Mouse (Mus musculus) left cerebral cortex, postnatal 10 days (tissue): ENCODE results near the gene Gpr87. TPM values are rescaled to one million over a fixed set of nuclear protein-coding genes. Genes with fewer than 3 reads are reported as not detected.
A peak's percentile ranks its signal among the peaks of the same experiment; 100 is the strongest.
"Not testable (repeated sequence)": the region's sequence is repeated elsewhere in the genome, so short reads cannot be mapped to it uniquely, and the experiment has no call there.

Source experiments
- DNase-seq, 2 experiments: peaks; one replicate each; pipeline ENCODE4 v3.0.0; 2021 to 2022; ENCODE audit warnings: low spot score in 2 of 2, mixed read lengths in 1 of 2; ENCODE audit errors: extremely low spot score in 1 of 2
- intact Hi-C: fragments of 180-260 bp; cut with DNase I; formaldehyde crosslinking; loops from one replicate; pipeline ENCODE4 v1.15.1; 2025
- total RNA-seq, 2 experiments: library from RNA; stranded (reverse); gene quantifications; 2 replicates each; pipeline ENCODE4 v1.2.3; 2021

Gene Gpr87
- total RNA-seq, 2 experiments from 2014 or later: not detected

GRCm38 (mm10) chr3:59149646-59150045 lies 45.3 kb downstream of the Gpr87 start:
- intact Hi-C loops: no loop called here
- DNase-seq: no peak

DNA sequence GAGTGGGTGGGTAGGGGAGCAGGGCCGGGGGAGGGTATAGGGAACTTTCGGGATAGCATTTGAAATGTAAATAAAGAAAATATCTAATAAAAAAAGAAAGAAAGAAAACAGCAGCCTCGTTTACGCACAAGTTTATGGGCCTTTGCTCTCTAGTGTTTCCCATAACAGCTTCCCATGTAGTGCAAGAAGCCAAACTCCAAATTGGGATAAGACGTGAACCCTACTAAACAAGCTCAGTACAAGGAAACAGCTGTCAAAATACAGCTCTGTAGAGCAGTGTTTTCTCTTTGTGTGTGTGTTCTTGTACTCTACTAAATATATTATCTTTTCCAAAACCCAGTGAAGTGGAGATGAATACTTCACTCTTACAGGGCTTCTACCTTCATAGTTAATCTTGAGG lies 49.7 kb downstream of the Gpr87 start:
- intact Hi-C loops: no loop called here
- no peak for DNase-seq

GRCm38 (mm10) chr3:59141507-59142305 lies 53.2 kb downstream of the Gpr87 start:
- intact Hi-C loops: no loop called here
- no peak for DNase-seq

DNA sequence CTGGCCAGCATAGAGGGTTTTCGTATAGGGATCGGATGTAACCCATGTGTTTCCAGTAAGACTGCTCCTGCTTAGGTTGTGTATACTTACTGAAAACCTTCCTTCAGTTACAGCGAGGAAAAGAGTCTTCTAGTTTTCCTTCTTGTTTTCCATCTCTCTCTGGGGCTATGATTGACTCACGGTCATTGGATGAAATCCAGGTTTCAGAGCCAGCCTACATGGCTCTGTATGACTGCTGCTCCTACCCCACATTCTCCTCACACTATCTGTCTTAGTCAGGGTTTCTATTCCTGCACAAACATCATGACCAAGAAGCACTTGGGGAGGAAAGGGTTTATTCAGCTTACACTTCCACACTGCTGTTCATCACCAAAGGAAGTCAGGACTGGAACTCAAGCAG lies 54.0 kb downstream of the Gpr87 start:
- intact Hi-C loops, DNase-seq: not testable (repeated sequence)

DNA sequence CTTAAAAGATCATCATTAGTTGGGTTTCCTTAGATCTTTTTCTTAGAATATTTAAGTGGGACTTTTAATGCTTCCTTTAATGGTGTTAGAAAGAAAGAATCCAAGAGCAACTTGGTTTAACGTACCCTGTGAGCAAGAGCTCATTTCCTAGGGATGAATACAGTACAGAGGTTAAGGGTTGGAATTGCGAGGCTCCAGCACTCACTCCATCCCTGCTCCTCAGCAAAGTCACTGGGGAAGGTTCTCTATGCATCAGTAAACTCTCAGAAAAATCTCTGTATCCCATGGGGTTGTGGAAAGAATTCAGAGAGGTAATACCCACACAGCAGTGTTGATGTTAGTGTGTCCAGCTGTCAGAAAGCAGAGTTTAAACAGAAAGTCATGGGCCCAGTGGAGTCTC lies 54.8 kb downstream of the Gpr87 start:
- intact Hi-C loops: no loop called here
- no peak for DNase-seq

DNA sequence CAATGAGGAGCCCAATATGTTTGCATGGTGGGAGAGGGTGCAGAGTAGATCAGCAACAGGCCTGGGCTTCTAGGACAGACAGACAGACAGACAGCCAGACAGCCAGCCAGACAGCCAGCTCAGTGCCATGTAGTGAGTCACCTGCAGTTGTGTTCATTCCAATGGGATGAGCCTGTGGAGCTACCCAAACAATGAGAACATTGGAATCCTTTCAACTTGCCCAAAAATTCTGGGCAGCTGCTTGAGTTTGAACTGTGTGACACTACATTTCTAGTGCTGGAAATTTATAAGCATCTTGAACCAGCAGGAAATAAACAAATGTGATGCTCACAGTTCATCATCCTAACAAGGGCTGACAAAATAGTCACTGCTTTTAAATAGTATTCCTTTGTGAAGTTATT lies 55.3 kb downstream of the Gpr87 start:
- no peak for DNase-seq
- intact Hi-C loops: no loop called here

DNA sequence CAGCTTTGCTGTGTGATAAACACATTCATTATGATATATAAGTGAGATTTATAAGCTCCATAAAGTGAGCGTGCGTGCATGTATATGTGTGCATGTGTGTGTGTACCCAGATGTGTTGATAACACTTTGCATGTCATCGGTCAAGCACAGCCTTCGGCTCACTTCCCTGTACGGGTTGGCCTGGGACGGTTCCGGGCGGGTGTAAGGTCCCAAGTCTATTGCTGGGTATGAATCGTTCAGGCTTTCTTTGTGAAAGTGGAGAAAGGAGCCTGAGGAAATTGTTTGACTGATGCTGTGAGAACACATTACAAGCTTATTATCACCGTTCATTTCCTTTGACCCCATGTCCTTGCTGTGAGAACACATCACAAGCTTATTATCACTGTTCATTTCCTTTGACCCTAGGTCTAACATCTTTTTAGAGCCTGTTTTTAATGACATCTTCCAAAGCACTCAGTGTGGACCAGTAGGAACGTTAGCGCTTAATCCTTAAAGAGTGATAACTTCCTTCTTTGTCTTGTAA lies 55.9 kb downstream of the Gpr87 start:
- intact Hi-C loops: no loop called here
- no peak for DNase-seq

GRCm38 (mm10) chr3:59135911-59136653 lies 58.8 kb downstream of the Gpr87 start:
- DNase-seq: peak in 1 of 2 experiments; percentile 40
- intact Hi-C loops: no loop called here

GRCm38 (mm10) chr3:59133189-59133588 lies 61.7 kb downstream of the Gpr87 start:
- no peak for DNase-seq

DNA sequence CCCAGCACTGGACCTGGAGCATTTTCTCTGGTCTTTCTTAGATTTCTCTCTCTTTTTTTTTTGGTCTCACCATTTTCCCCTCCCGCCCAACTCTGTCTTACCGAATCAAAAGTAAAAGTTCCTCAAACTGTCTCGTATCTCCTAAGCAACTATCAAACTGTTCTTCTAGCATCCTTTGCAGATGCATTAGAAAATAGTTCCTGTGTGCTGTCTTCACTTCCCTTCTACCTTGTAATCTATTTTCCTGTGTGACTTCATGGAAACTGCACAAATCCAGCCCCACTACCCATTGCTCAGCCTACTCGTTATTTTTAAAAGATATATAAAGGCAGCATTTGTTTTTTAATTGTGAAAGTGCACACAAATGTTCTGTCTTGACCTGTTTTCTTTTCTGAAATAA lies 62.9 kb downstream of the Gpr87 start:
- no peak for DNase-seq
- intact Hi-C loops: no loop called here

More at GRCm38 (mm10) chr3:59133189-59133588, 61.7 kb downstream of the Gpr87 start:
- intact Hi-C loops: no loop called here

- no peak for DNase-seq
- intact Hi-C loops: no loop called here
These were observed 63.8 kb downstream of the Gpr87 start for GRCm38 (mm10) chr3:59131081-59131480.

- DNase-seq: peak in 1 of 2 experiments; percentile 28
- intact Hi-C loops: no loop called here
These were observed 64.5 kb downstream of the Gpr87 start for GRCm38 (mm10) chr3:59130431-59130830.

DNA sequence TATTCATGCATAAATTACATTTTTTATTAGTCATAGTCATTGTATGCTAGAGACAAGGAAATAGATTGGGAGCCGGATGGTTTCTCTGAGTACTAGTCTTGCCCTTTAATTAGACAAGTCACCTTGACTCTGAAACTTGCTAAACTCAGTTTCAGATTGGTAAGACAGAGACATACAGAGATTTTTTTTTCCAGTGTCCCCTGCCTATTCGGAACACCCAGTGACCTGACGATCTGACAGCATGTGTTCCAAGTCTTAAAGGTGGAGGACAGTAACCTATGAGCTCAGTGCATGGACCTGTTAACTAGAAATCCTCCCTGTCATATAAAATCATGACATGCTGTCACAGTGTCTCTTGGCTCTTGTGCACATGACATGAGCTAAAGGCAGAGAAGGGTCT lies 65.4 kb downstream of the Gpr87 start:
- no peak for DNase-seq
- intact Hi-C loops: loop anchor here (10.0 kb wide), 1 partner anchor 985 kb away; no protein-coding TSS in a partner anchor

Other genes starting within 250 kb of the Gpr87 start
- 10 to 100 TPM; 30.0 to 30.3 TPM for gene Med12l, start 189.3 kb downstream of the Gpr87 start, total RNA-seq
- gene Gpr171, start 93.3 kb downstream of the Gpr87 start, total RNA-seq: not detected
- 1 to 10 TPM; 1.2 to 1.8 TPM for gene P2ry14, start 41.5 kb downstream of the Gpr87 start, total RNA-seq
- gene P2ry13, start 15.8 kb upstream of the Gpr87 start, total RNA-seq: 10 to 100 TPM; 10.7 to 12.7 TPM
- gene P2ry12, start 67.8 kb upstream of the Gpr87 start, total RNA-seq: 10 to 100 TPM; 58.1 to 64.3 TPM
- 1 to 10 TPM; 4.2 TPM for gene Igsf10, start 149.3 kb upstream of the Gpr87 start, total RNA-seq